Mouse (Mus musculus) kidney, postnatal 25 days (tissue): ENCODE data around the gene Ppara.
A peak's percentile ranks its signal among the peaks of the same experiment; 100 is the strongest.

Experiments used
- DNase-seq, 2 experiments: peaks; one replicate each; pipeline ENCODE4 v3.0.0; 2021; ENCODE audit warnings: mixed read lengths in 2 of 2

The Ppara gene

GRCm38 (mm10) chr15:85730027-85730426 is 4.8 kb upstream of the Ppara start:
- no peak for DNase-seq

GRCm38 (mm10) chr15:85731885-85732603 is 2.7 kb upstream of the Ppara start:
- peak; percentile 58 to 88 for DNase-seq

GRCm38 (mm10) chr15:85732604-85732968 is 2.2 kb upstream of the Ppara start:
- DNase-seq, result peak; percentile 85 to 94

GRCm38 (mm10) chr15:85733686-85734085 is 1.1 kb upstream of the Ppara start:
- DNase-seq, result peak; percentile 63 to 88

GRCm38 (mm10) chr15:85734148-85734547 is 635 bp upstream of the Ppara start:
- DNase-seq, result no peak

GRCm38 (mm10) chr15:85735063-85735835 is 466 bp downstream of the Ppara start:
- DNase-seq, result peak; percentile 97 to 99

GRCm38 (mm10) chr15:85735836-85736190 is 1.0 kb downstream of the Ppara start:
- DNase-seq, result no peak

GRCm38 (mm10) chr15:85736506-85736905 is 1.7 kb downstream of the Ppara start:
- peak in 1 of 2 experiments; percentile 51 for DNase-seq

- peak in 1 of 2 experiments; percentile 37 for DNase-seq
These were observed 3.6 kb downstream of the Ppara start for GRCm38 (mm10) chr15:85738416-85738815.

- no peak for DNase-seq
These were observed 4.2 kb downstream of the Ppara start for GRCm38 (mm10) chr15:85738939-85739338.

GRCm38 (mm10) chr15:85742608-85743007 is 7.8 kb downstream of the Ppara start:
- peak in 1 of 2 experiments; percentile 34 for DNase-seq

- no peak for DNase-seq
These were observed 9.2 kb downstream of the Ppara start for GRCm38 (mm10) chr15:85743946-85744345.

- DNase-seq, result no peak
These were observed 11.4 kb downstream of the Ppara start for GRCm38 (mm10) chr15:85746178-85746577.

GRCm38 (mm10) chr15:85746671-85747070 is 11.9 kb downstream of the Ppara start:
- DNase-seq, result peak; percentile 28 to 54

GRCm38 (mm10) chr15:85747951-85748350 is 13.2 kb downstream of the Ppara start:
- no peak for DNase-seq

- DNase-seq, result peak in 1 of 2 experiments; percentile 45
These were observed 13.7 kb downstream of the Ppara start for GRCm38 (mm10) chr15:85748466-85748865.

- peak; percentile 43 to 65 for DNase-seq
These were observed 14.4 kb downstream of the Ppara start for GRCm38 (mm10) chr15:85749141-85749540.

- DNase-seq, result peak; percentile 38 to 71
These were observed 15.3 kb downstream of the Ppara start for GRCm38 (mm10) chr15:85750115-85750514.

- no peak for DNase-seq
These were observed 17.9 kb downstream of the Ppara start for GRCm38 (mm10) chr15:85752655-85753054.

GRCm38 (mm10) chr15:85754033-85754650 is 19.4 kb downstream of the Ppara start:
- DNase-seq, result peak in 1 of 2 experiments; percentile 49

GRCm38 (mm10) chr15:85755214-85755613 is 20.4 kb downstream of the Ppara start:
- DNase-seq, result no peak

GRCm38 (mm10) chr15:85756611-85757010 is 21.8 kb downstream of the Ppara start:
- peak in 1 of 2 experiments; percentile 35 for DNase-seq

GRCm38 (mm10) chr15:85757768-85758167 is 23.0 kb downstream of the Ppara start:
- no peak for DNase-seq

- peak in 1 of 2 experiments; percentile 35 for DNase-seq
These were observed 28.0 kb downstream of the Ppara start for GRCm38 (mm10) chr15:85762761-85763160.
